Comparison of ENCODE assay signal across 14 mouse cellular contexts in the genomic region with DNA sequence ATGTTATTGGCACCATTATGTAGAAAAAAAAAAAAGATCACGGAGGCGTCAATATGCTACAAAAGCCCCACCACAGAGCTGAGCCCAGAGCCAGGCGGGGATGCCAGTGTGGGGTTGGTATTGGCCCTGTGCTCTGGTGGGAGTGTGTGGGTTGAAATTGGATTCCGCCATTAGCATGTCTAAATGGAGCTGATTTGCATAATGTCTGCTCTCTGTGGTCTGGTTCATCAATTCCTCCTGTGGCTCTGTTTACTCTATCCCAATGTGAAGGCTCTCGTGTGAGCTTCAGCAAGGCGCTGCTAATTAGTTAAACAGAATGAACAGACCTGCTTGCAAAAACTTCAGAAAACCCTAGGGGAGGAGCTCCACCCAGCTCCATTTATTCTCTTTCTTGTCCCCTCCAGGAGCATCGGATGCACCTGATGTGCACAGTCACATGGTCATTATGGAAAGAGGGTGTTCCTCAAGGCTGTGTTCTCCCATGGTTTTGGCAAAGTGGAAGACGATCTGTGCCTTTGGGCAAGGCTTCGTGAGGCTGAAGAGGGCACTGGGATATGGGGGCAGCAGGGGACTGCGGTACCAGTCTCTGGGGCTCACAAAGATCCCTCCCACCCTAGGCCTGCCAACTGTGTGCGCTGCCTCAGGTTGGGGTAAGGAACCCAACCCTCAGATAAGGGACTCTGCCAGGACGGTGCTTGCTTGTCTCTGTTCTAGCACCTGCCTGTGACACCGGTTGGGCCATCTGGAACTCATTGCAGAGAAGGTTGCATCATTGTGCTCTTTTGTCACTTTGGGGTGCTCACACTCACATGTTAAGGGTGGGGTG. TPM values are rescaled to one million over a fixed set of nuclear protein-coding genes. Genes with fewer than 3 reads are reported as not detected.
DNase-seq lines count a peak whose midpoint lies in the region; ATAC-seq and TF ChIP-seq lines count a peak whose summit lies in the region.
"Had no signal": no experiment of that assay in that cellular context is flagged by ENCODE, and none has a peak within 500 bp of the region (broad histone marks: within the 10 kb centered on the region; RNA-seq: fewer than 3 reads in every experiment).

No protein-coding gene starts in this region.

- no peak for TF ChIP-seq CTCF in brain, embryonic 14.5 days (IDR thresholded peaks at IDR 0.05; ENCODE audit: borderline replicate concordance, extremely low read depth, insufficient read depth, insufficient read length)
- TF ChIP-seq CTCF in intestine, postnatal 0 days (IDR thresholded peaks at IDR 0.05; ENCODE audit: low read depth): no peak

- 0 out of 2 replicates have a peak, but pooled peaks cover 2% of the 10 kb centered on the region for H3K27me3 ChIP-seq in hindbrain, embryonic 16.5 days (replicated peaks; ENCODE audit: control insufficient read depth, insufficient read depth, low read length)
- no peaks in the 10 kb centered on the region for H3K27me3 ChIP-seq in midbrain, embryonic 14.5 days (ENCODE audit: control insufficient read depth, insufficient read depth, low read length)
- no peaks in the 10 kb centered on the region for H3K27me3 ChIP-seq in intestine, postnatal 0 days (replicated peaks; ENCODE audit: control insufficient read depth, insufficient read depth, low read length)
- peaks cover 33% of the 10 kb centered on the region; the same call in 1 of the 2 replicates for H3K27me3 ChIP-seq in heart, embryonic 10.5 days (ENCODE audit: insufficient read depth, poor library complexity, severe bottlenecking)

- H3K4me3 ChIP-seq in hindbrain, embryonic 16.5 days (ENCODE audit: low read length): no peak overlapping the region
- no peak overlapping the region for H3K4me3 ChIP-seq in midbrain, embryonic 14.5 days (replicated peaks; ENCODE audit: low read depth, low read length)
- H3K4me3 ChIP-seq in intestine, postnatal 0 days (ENCODE audit: low read depth, low read length): no peak overlapping the region
- H3K4me3 ChIP-seq in heart, embryonic 10.5 days: no peak overlapping the region
- H3K4me3 ChIP-seq: heart, adult 2 months had no signal

- no peaks in the 10 kb centered on the region for H3K36me3 ChIP-seq in hindbrain, embryonic 16.5 days (ENCODE audit: control insufficient read depth, insufficient read depth, low read length)
- H3K36me3 ChIP-seq in midbrain, embryonic 14.5 days (ENCODE audit: control insufficient read depth, insufficient read depth, low read length): no peaks in the 10 kb centered on the region
- no peaks in the 10 kb centered on the region for H3K36me3 ChIP-seq in intestine, postnatal 0 days (ENCODE audit: control insufficient read depth, insufficient read depth)
- H3K36me3 ChIP-seq in heart, embryonic 10.5 days: no peaks in the 10 kb centered on the region

- DNase-seq in Muller cell, postnatal 12 days (ENCODE audit: inconsistent ontology term): peak; percentile 2
- DNase-seq in brain, embryonic 14.5 days (ENCODE audit: low read depth): peak; percentile 82
- peak; percentile 42 for DNase-seq in midbrain, embryonic 14.5 days
- no peak for DNase-seq in c-Kit-positive CD71-positive TER-119-positive erythroid progenitor cells, embryonic 14.5 days (ENCODE audit: low spot score)
- no peak for DNase-seq in heart, embryonic 10.5 days (ENCODE audit: low spot score)
- DNase-seq: adrenal gland, postnatal 25 days; heart, adult 2 months; kidney, postnatal 36 days; liver; thymus, postnatal 25 days had no signal

- H3K4me1 ChIP-seq in hindbrain, embryonic 16.5 days (ENCODE audit: control insufficient read depth, insufficient read depth, low read depth, low read length): no peaks in the 10 kb centered on the region; the same call in 1 of the 2 replicates
- no peaks in the 10 kb centered on the region for H3K4me1 ChIP-seq in midbrain, embryonic 14.5 days (ENCODE audit: control insufficient read depth, insufficient read depth, low read length)
- H3K4me1 ChIP-seq in intestine, postnatal 0 days (replicated peaks; ENCODE audit: control insufficient read depth, insufficient read depth, low read length): 0 out of 2 replicates have a peak, but pooled peaks cover 5% of the 10 kb centered on the region
- H3K4me1 ChIP-seq in heart, embryonic 10.5 days: no peaks in the 10 kb centered on the region

- no peaks in the 10 kb centered on the region for H3K9me3 ChIP-seq in hindbrain, embryonic 16.5 days (ENCODE audit: control insufficient read depth, low read length)
- H3K9me3 ChIP-seq in midbrain, embryonic 14.5 days (ENCODE audit: control insufficient read depth, low read length): no peaks in the 10 kb centered on the region
- H3K9me3 ChIP-seq in intestine, postnatal 0 days (ENCODE audit: control insufficient read depth): no peaks in the 10 kb centered on the region
- H3K9me3 ChIP-seq in heart, embryonic 10.5 days: no peaks in the 10 kb centered on the region

- H3K4me2 ChIP-seq in hindbrain, embryonic 16.5 days (ENCODE audit: low read length): no peak overlapping the region
- no peak overlapping the region for H3K4me2 ChIP-seq in midbrain, embryonic 14.5 days (ENCODE audit: low read length)
- H3K4me2 ChIP-seq in intestine, postnatal 0 days (replicated peaks; ENCODE audit: low read depth): no peak overlapping the region

- no peak overlapping the region for H3K27ac ChIP-seq in hindbrain, embryonic 16.5 days (ENCODE audit: low read depth, low read length)
- no peak overlapping the region; the same call in 1 of the 2 replicates for H3K27ac ChIP-seq in midbrain, embryonic 14.5 days (replicated peaks; ENCODE audit: low read depth, low read length)
- no peak overlapping the region for H3K27ac ChIP-seq in intestine, postnatal 0 days (ENCODE audit: low read depth, low read length)
- H3K27ac ChIP-seq in heart, embryonic 10.5 days: no peak overlapping the region
- H3K27ac ChIP-seq: heart, adult 2 months; macrophage had no signal

- TF ChIP-seq POLR2A in brain, embryonic 14.5 days (IDR thresholded peaks at IDR 0.05; ENCODE audit: borderline replicate concordance, extremely low read depth, insufficient read depth, insufficient read length, poor library complexity, severe bottlenecking): no peak

- no peak overlapping the region for H3K9ac ChIP-seq in hindbrain, embryonic 16.5 days (ENCODE audit: low read depth, low read length)
- H3K9ac ChIP-seq in midbrain, embryonic 14.5 days (replicated peaks; ENCODE audit: low read length): no peak overlapping the region
- no peak overlapping the region for H3K9ac ChIP-seq in intestine, postnatal 0 days (ENCODE audit: low read depth, low read length)

- peak; percentile 87 for ATAC-seq in hindbrain, embryonic 16.5 days
- no peak for ATAC-seq in midbrain, embryonic 14.5 days (ENCODE audit: low FRiP score, low TSS enrichment)
- no peak for ATAC-seq in intestine, postnatal 0 days
- ATAC-seq: inflammation-experienced regulatory T-cells, adult 6 months had no signal

- WGBS in hindbrain, embryonic 16.5 days: 46% methylated on average over 13 of the region's 13 CpGs
- 66% methylated on average over 13 of the region's 13 CpGs for WGBS in midbrain, embryonic 14.5 days
- 68% methylated on average over 13 of the region's 13 CpGs for WGBS in intestine, postnatal 0 days
- WGBS in heart, embryonic 10.5 days: 73% methylated on average over 13 of the region's 13 CpGs

RNA-seq across cellular contexts. Expression of a gene that starts 1.8 kb away (rescaled TPM):
- 5.6 and 30.7 TPM in 2 replicates for polyA plus RNA-seq in brain, embryonic 14.5 days (2012; rRNA removed)
- 0.38 TPM in 1 of 2 replicates, not detected in the other for polyA plus RNA-seq in hindbrain, embryonic 16.5 days (2015; fragmentation: Nextera tagmentation; extraction: Ambion mirVana)
- polyA plus RNA-seq in midbrain, embryonic 14.5 days (2014; fragmentation: Nextera tagmentation; extraction: Ambion mirVana): not detected in 2 replicates
- polyA plus RNA-seq in intestine, postnatal 0 days (2015; fragmentation: Nextera tagmentation; extraction: Ambion mirVana): 4.1 and 4.8 TPM in 2 replicates
- polyA plus RNA-seq in heart, embryonic 10.5 days (2016; fragmentation: Nextera tagmentation; extraction: Ambion mirVana): not detected in 2 replicates
- polyA plus RNA-seq: heart, adult 2 months; inflammation-experienced regulatory T-cells, adult 6 months; macrophage had no signal

RNA-seq across cellular contexts. Expression of a gene that starts 22.4 kb away (rescaled TPM):
- polyA plus RNA-seq in brain, embryonic 14.5 days (2012; rRNA removed): 3.5 and 14.2 TPM in 2 replicates
- polyA plus RNA-seq in hindbrain, embryonic 16.5 days (2015; fragmentation: Nextera tagmentation; extraction: Ambion mirVana): 1.8 and 2.2 TPM in 2 replicates
- 0.78 and 0.87 TPM in 2 replicates for polyA plus RNA-seq in midbrain, embryonic 14.5 days (2014; fragmentation: Nextera tagmentation; extraction: Ambion mirVana)
- polyA plus RNA-seq in intestine, postnatal 0 days (2015; fragmentation: Nextera tagmentation; extraction: Ambion mirVana): 27.8 and 28.2 TPM in 2 replicates
- 0.39 and 0.81 TPM in 2 replicates for polyA plus RNA-seq in heart, embryonic 10.5 days (2016; fragmentation: Nextera tagmentation; extraction: Ambion mirVana)
- polyA plus RNA-seq: inflammation-experienced regulatory T-cells, adult 6 months had no signal

RNA-seq across cellular contexts. Expression of a gene that starts 34.7 kb away (rescaled TPM):
- polyA plus RNA-seq in brain, embryonic 14.5 days (2012; rRNA removed): 5.1 and 8.8 TPM in 2 replicates
- 0.98 and 1.0 TPM in 2 replicates for polyA plus RNA-seq in hindbrain, embryonic 16.5 days (2015; fragmentation: Nextera tagmentation; extraction: Ambion mirVana)
- 0.82 and 3.8 TPM in 2 replicates for polyA plus RNA-seq in midbrain, embryonic 14.5 days (2014; fragmentation: Nextera tagmentation; extraction: Ambion mirVana)
- polyA plus RNA-seq in intestine, postnatal 0 days (2015; fragmentation: Nextera tagmentation; extraction: Ambion mirVana): 2.7 and 2.9 TPM in 2 replicates
- polyA plus RNA-seq in heart, embryonic 10.5 days (2016; fragmentation: Nextera tagmentation; extraction: Ambion mirVana): 0.84 and 1.1 TPM in 2 replicates

RNA-seq across cellular contexts. Expression of a gene that starts 37.6 kb away (rescaled TPM):
- polyA plus RNA-seq in brain, embryonic 14.5 days (2012; rRNA removed): 0.13 and 0.46 TPM in 2 replicates
- polyA plus RNA-seq in hindbrain, embryonic 16.5 days (2015; fragmentation: Nextera tagmentation; extraction: Ambion mirVana): 0.10 and 0.25 TPM in 2 replicates
- polyA plus RNA-seq in midbrain, embryonic 14.5 days (2014; fragmentation: Nextera tagmentation; extraction: Ambion mirVana): 0.11 TPM in 1 of 2 replicates, not detected in the other
- polyA plus RNA-seq in intestine, postnatal 0 days (2015; fragmentation: Nextera tagmentation; extraction: Ambion mirVana): 12.5 and 12.6 TPM in 2 replicates
- polyA plus RNA-seq in heart, embryonic 10.5 days (2016; fragmentation: Nextera tagmentation; extraction: Ambion mirVana): 0.20 TPM in 1 of 2 replicates, not detected in the other

RNA-seq across cellular contexts. Expression of a gene that starts 42.5 kb away (rescaled TPM):
- polyA plus RNA-seq in brain, embryonic 14.5 days (2012; rRNA removed): 0.50 TPM in 1 of 2 replicates, not detected in the other
- 0.82 and 1.1 TPM in 2 replicates for polyA plus RNA-seq in hindbrain, embryonic 16.5 days (2015; fragmentation: Nextera tagmentation; extraction: Ambion mirVana)
- 0.83 and 1.2 TPM in 2 replicates for polyA plus RNA-seq in midbrain, embryonic 14.5 days (2014; fragmentation: Nextera tagmentation; extraction: Ambion mirVana)
- not detected in 2 replicates for polyA plus RNA-seq in intestine, postnatal 0 days (2015; fragmentation: Nextera tagmentation; extraction: Ambion mirVana)
- polyA plus RNA-seq in heart, embryonic 10.5 days (2016; fragmentation: Nextera tagmentation; extraction: Ambion mirVana): 0.23 and 0.48 TPM in 2 replicates
- polyA plus RNA-seq: macrophage had no signal

Comparison
In these comparisons a context has a peak if more than half of its experiments do, and no peak if none do; other contexts are left out.
1. DNase-seq: peak in Muller cell, postnatal 12 days (single experiment), brain, embryonic 14.5 days (single experiment) and midbrain, embryonic 14.5 days (single experiment); none in c-Kit-positive CD71-positive TER-119-positive erythroid progenitor cells, embryonic 14.5 days (single experiment) and heart, embryonic 10.5 days (single experiment).